Mouse (Mus musculus): ENCODE measurements around the gene B3gat1.

GRCm38 (mm10) chr9:26695178-26695577, 38.4 kb upstream of the B3gat1 start:
- TF ChIP-seq EP300 (optimal IDR thresholded peaks at IDR 0.05) (no peak), CTCF (IDR thresholded peaks at IDR 0.05; ENCODE audit: low read depth) (no peak)
